Mouse (Mus musculus) embryonic facial prominence, embryonic 13.5 days (tissue): ENCODE data around the gene Gdnf. TPM values are rescaled to one million over a fixed set of nuclear protein-coding genes. Genes with fewer than 3 reads are reported as not detected.
A peak's percentile ranks its signal among the peaks of the same experiment; 100 is the strongest.

Source experiments
- ATAC-seq: fragments of 200-750 bp; cut with Nextera tagmentation; 2 replicates; pipeline ENCODE4 v1.8.0; 2017; ENCODE audit warnings: low read depth; ENCODE audit not compliant: insufficient number of reproducible peaks, insufficient read depth, low FRiP score, low TSS enrichment
- H3K27ac ChIP-seq: fragments of 300-500 bp; sonication (generic); 2 replicates; pipeline ENCODE4 v1.5.1; 2015; ENCODE audit warnings: moderate library complexity, mild to moderate bottlenecking, inconsistent platforms
- H3K27me3 ChIP-seq: fragments of 300-500 bp; sonication (generic); 2 replicates; pipeline ENCODE4 v1.6.1; 2015; ENCODE audit warnings: mild to moderate bottlenecking, inconsistent platforms
- H3K36me3 ChIP-seq: fragments of 300-500 bp; sonication (generic); 2 replicates; pipeline ENCODE4 v1.6.1; 2015; ENCODE audit warnings: mild to moderate bottlenecking, inconsistent platforms
- H3K4me1 ChIP-seq: fragments of 300-500 bp; sonication (generic); 2 replicates; pipeline ENCODE4 v1.6.1; 2015; ENCODE audit warnings: inconsistent platforms
- H3K4me2 ChIP-seq: fragments of 300-500 bp; sonication (generic); 2 replicates; pipeline ENCODE4 v1.6.1; 2015; ENCODE audit warnings: moderate library complexity, mild to moderate bottlenecking, inconsistent platforms
- H3K4me3 ChIP-seq: fragments of 300-500 bp; sonication (generic); 2 replicates; pipeline ENCODE4 v1.5.1; 2015; ENCODE audit warnings: mild to moderate bottlenecking, inconsistent platforms
- H3K9ac ChIP-seq: fragments of 300-500 bp; sonication (generic); 2 replicates; pipeline ENCODE4 v1.6.1; 2015; ENCODE audit warnings: mild to moderate bottlenecking, inconsistent platforms
- H3K9me3 ChIP-seq: fragments of 300-500 bp; sonication (generic); 2 replicates; pipeline ENCODE4 v1.6.1; 2016; ENCODE audit warnings: inconsistent platforms
- WGBS: fragments of 180-500 bp; shearing (Covaris S2); methylation state at CpG from one replicate; pipeline ENCODE4 v1.1.7; 2015; ENCODE audit warnings: mixed read lengths; 5-methylcytosine and 5-hydroxymethylcytosine counted together
- polyA plus RNA-seq: library from polyadenylated mRNA; unstranded; fragments of >200 nt; fragmentation: Nextera tagmentation; extraction: Ambion mirVana; gene quantifications from 2 replicates; pipeline ENCODE4 v1.2.1, GENCODE M21; 2015

The Gdnf gene
- 0.84 and 1.2 TPM in 2 replicates for polyA plus RNA-seq

GRCm38 (mm10) chr15:7810556-7811252, at the start of gene Gdnf:
Gdnf (plus strand) TSS chr15:7810846.
- peaks cover 96% of the 10 kb centered on the region for H3K27me3 ChIP-seq
- peak within 1 kb of the TSS; percentile 78 for H3K9ac ChIP-seq
- peak within 1 kb of the TSS; percentile 62 for H3K4me3 ChIP-seq
- H3K4me2 ChIP-seq, result peak within 1 kb of the TSS; percentile 90
- no peaks in the 10 kb centered on the region for H3K36me3 ChIP-seq
- H3K9me3 ChIP-seq, result no peaks in the 10 kb centered on the region
- peaks cover 60% of the 10 kb centered on the region for H3K4me1 ChIP-seq
- WGBS, result under 1% methylated on average over 73 of the region's 73 CpGs
- peak within 1 kb of the TSS; percentile 33; the same call in 1 of the 2 replicates for H3K27ac ChIP-seq
- no peak for ATAC-seq

DNA sequence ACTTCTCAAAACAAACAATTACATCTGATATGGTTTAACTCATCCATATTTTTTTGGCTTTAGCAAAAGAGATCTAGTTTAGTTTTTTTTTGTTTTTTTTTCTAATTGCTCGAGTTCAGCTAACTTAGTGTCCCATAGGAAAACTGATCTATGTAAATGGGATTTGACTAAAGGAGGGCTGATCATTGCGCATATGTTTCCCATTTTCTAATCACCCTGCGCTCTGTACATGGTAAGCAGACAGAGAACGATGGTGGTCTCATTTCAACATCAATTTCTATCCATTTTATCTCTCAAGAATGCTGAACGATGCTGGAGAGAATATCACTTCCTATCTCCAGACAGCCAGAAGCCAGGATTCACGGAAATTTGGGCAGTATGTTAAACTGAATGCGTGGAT, 43.5 kb upstream of the Gdnf start:
- Histone ChIP-seq H3K27me3 (0 out of 2 replicates have a peak, but pooled peaks cover 3% of the 10 kb centered on the region), H3K4me1 (peaks cover 20% of the 10 kb centered on the region), H3K27ac (no peak overlapping the region), H3K4me3 (no peak overlapping the region), H3K36me3 (no peaks in the 10 kb centered on the region), H3K4me2 (no peak overlapping the region), H3K9ac (no peak overlapping the region), H3K9me3 (no peaks in the 10 kb centered on the region)
- 40% methylated on average over 7 of the region's 7 CpGs for WGBS
- ATAC-seq, result no peak

GRCm38 (mm10) chr15:7772983-7773382, 37.7 kb upstream of the Gdnf start:
- WGBS, result 73% methylated on average over 8 of the region's 8 CpGs
- peaks cover 3% of the 10 kb centered on the region; the same call in 1 of the 2 replicates for H3K4me1 ChIP-seq
- no peak for ATAC-seq
- no peaks in the 10 kb centered on the region for H3K9me3 ChIP-seq
- H3K36me3 ChIP-seq, result no peaks in the 10 kb centered on the region
- no peak overlapping the region for H3K9ac ChIP-seq
- 0 out of 2 replicates have a peak, but pooled peaks cover 3% of the 10 kb centered on the region for H3K27me3 ChIP-seq
- no peak overlapping the region for H3K4me3 ChIP-seq
- no peak overlapping the region for H3K27ac ChIP-seq
- H3K4me2 ChIP-seq, result no peak overlapping the region

DNA sequence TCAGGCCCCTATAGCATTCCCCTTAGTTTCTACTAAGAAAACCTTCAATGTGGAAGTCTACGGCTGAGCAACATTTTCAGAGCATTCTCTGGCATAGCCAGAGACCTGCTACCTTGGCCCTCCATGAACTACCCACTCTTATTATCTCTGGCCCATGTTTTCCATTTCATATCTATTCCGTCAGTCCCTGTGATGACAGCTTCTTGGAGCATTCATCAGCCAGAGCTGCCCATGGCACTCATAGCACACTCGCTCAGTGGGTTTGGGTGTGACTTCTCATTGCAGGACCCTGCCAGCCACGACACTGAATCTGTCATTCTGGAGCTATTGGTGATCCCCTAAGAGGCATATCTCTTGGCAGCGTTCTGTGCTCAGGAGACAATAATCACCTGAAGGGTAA, 29.1 kb upstream of the Gdnf start:
- Histone ChIP-seq H3K9ac (no peak overlapping the region), H3K27ac (no peak overlapping the region), H3K4me2 (no peak overlapping the region), H3K9me3 (0 out of 2 replicates have a peak, but pooled peaks cover 5% of the 10 kb centered on the region), H3K27me3 (no peaks in the 10 kb centered on the region), H3K36me3 (no peaks in the 10 kb centered on the region), H3K4me3 (no peak overlapping the region), H3K4me1 (no peaks in the 10 kb centered on the region)
- 87% methylated on average over 5 of the region's 5 CpGs for WGBS
- no peak for ATAC-seq

- Histone ChIP-seq H3K9ac (peak overlapping the region; percentile 78), H3K9me3 (no peaks in the 10 kb centered on the region), H3K27me3 (peaks cover 90% of the 10 kb centered on the region), H3K4me1 (peaks cover 53% of the 10 kb centered on the region), H3K4me2 (peak overlapping the region; percentile 90), H3K4me3 (peak overlapping the region; percentile 62), H3K27ac (no peak overlapping the region), H3K36me3 (no peaks in the 10 kb centered on the region)
- no peak for ATAC-seq
- WGBS, result under 1% methylated on average over 32 of the region's 32 CpGs
Measured at GRCm38 (mm10) chr15:7809841-7810391, 730 bp upstream of the Gdnf start.

- Histone ChIP-seq H3K27ac (peak overlapping the region; percentile 33; the same call in 1 of the 2 replicates), H3K4me3 (peak overlapping the region; percentile 62), H3K4me1 (peaks cover 64% of the 10 kb centered on the region), H3K27me3 (peaks cover 98% of the 10 kb centered on the region), H3K4me2 (peak overlapping the region; percentile 90), H3K9ac (peak overlapping the region; percentile 78), H3K36me3 (no peaks in the 10 kb centered on the region), H3K9me3 (no peaks in the 10 kb centered on the region)
- WGBS, result 2% methylated on average over 11 of the region's 11 CpGs
- no peak; the same call in 1 of the 2 replicates for ATAC-seq
Measured at GRCm38 (mm10) chr15:7811253-7811625, 593 bp downstream of the Gdnf start.

- peaks cover 64% of the 10 kb centered on the region for H3K4me1 ChIP-seq
- WGBS, result 5% methylated on average over 24 of the region's 24 CpGs
Measured at GRCm38 (mm10) chr15:7811856-7812733, 1.4 kb downstream of the Gdnf start.

DNA sequence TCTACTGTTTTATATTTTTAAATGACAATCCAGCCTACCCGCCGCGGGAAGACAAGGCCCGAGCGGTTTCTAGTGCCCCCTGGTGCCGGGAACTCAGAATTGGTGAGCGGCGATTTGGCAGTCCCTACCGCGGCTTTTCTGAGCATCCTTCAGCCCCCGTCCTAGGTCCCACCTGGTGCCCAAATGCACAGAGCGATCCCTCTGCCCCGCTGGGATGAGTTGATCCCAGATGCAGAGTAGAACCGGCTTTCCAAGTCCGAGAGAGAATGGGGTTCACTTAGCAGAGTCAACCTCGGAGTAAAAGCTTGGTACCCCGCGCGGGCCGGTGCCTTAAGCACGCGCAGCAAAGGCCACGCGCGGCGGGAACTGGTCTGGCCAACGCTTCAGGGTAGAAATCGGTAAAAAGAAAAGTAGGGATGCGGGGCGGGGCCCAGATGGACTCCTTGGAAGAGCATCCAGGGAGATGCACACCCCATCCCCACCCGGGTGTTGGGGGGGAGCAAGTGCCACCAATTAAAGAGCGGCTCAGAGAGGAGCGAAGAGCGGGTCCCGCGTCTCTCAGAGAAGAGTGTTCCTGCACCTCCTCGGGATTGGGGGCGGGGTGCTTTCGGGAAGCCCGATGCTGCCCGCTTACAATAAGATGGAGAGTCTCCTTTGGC, 2.4 kb downstream of the Gdnf start:
- H3K4me2 ChIP-seq, result peak overlapping the region; percentile 90
- WGBS, result under 1% methylated on average over 41 of the region's 41 CpGs
- peak overlapping the region; percentile 64 for H3K9ac ChIP-seq
- peaks cover 98% of the 10 kb centered on the region for H3K27me3 ChIP-seq
- peaks cover 64% of the 10 kb centered on the region for H3K4me1 ChIP-seq
- H3K9me3 ChIP-seq, result no peaks in the 10 kb centered on the region
- peak overlapping the region; percentile 62 for H3K4me3 ChIP-seq
- no peaks in the 10 kb centered on the region for H3K36me3 ChIP-seq
- ATAC-seq, result 0 out of 2 replicates have a peak, but pooled peaks have one; percentile 20
- no peak overlapping the region for H3K27ac ChIP-seq

More at GRCm38 (mm10) chr15:7811856-7812733, 1.4 kb downstream of the Gdnf start:
- Histone ChIP-seq H3K27ac (no peak overlapping the region), H3K9me3 (no peaks in the 10 kb centered on the region), H3K4me3 (peak overlapping the region; percentile 62), H3K9ac (peak overlapping the region; percentile 78; the same call in 1 of the 2 replicates), H3K4me2 (peak overlapping the region; percentile 90), H3K27me3 (peaks cover 98% of the 10 kb centered on the region), H3K36me3 (no peaks in the 10 kb centered on the region)
- ATAC-seq, result no peak

DNA sequence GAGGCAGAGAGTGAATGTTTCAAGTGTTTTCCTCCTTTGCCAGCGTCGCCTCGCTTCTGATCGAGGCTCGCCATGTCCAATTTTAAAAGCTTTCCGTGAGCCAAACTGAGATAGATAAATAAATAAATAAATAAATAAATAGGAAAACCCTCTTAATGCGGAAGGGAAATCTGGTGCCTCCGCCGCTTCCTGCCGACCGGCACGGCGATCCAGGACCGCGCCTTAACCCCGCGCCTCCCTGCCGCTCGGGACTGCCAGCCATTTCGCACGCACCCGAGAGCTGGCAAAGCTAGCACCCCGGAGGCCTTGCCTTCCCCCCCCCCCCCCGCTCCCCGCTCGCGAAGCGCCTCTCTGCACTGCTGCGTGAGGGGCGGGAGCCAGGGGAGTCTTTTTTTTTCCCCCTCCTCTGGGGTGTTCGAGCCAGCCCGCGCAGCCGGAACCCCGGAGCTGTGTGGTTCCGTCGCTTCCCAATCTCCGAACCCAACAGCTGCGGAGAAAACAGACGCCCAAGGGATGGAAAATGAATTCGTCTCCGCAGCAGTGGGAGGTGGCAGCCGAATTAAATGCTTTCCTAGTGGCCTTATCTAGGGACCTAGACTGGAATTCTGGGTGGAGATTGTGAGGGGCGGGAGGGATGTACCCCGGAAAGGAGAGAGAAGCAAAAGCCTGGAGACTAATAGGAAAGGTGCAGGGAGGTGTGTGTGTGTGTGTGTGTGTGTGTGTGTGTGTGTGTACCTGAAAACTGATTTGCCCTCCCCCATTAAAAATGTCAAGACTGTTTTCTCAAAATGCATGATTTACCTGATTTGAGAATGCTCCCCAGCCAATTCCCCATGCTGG, 3.1 kb downstream of the Gdnf start:
- Histone ChIP-seq H3K4me2 (peak overlapping the region; percentile 90), H3K27ac (no peak overlapping the region), H3K9ac (peak overlapping the region; percentile 64), H3K4me3 (peak overlapping the region; percentile 62), H3K4me1 (peaks cover 64% of the 10 kb centered on the region), H3K27me3 (peaks cover 98% of the 10 kb centered on the region), H3K9me3 (no peaks in the 10 kb centered on the region), H3K36me3 (no peaks in the 10 kb centered on the region)
- no peak for ATAC-seq
- WGBS, result under 1% methylated on average over 45 of the region's 45 CpGs

DNA sequence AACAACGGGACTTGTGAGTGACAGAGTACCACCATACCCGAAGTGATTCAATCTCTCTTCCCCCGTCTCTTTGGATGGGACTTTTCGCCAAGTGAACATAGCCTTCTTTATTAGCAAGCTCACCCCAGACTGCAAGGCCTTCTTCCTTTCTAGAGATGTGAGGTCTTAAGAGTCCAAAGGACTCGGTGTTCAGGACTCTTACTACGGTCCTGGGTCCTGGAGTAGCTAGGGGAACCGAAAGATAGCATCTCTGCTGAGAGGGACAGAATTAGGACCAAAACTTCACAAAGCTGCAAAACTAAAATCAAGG, 3.7 kb downstream of the Gdnf start:
- H3K4me1 ChIP-seq, result peaks cover 60% of the 10 kb centered on the region
- ATAC-seq, result no peak
- no peaks in the 10 kb centered on the region for H3K9me3 ChIP-seq
- 7% methylated on average over 7 of the region's 7 CpGs for WGBS
- peak overlapping the region; percentile 90; the same call in 1 of the 2 replicates for H3K4me2 ChIP-seq
- no peak overlapping the region for H3K27ac ChIP-seq
- peaks cover 97% of the 10 kb centered on the region for H3K27me3 ChIP-seq
- no peak overlapping the region for H3K9ac ChIP-seq
- no peaks in the 10 kb centered on the region for H3K36me3 ChIP-seq
- H3K4me3 ChIP-seq, result no peak overlapping the region; the same call in 1 of the 2 replicates
